Mouse (Mus musculus): Measurements from ENCODE around the gene Spata21. TPM values are rescaled to one million over a fixed set of nuclear protein-coding genes. Genes with fewer than 3 reads are reported as not detected.

Spata21 gene
- total and polyA plus RNA-seq, 3 experiments = not detected

DNA sequence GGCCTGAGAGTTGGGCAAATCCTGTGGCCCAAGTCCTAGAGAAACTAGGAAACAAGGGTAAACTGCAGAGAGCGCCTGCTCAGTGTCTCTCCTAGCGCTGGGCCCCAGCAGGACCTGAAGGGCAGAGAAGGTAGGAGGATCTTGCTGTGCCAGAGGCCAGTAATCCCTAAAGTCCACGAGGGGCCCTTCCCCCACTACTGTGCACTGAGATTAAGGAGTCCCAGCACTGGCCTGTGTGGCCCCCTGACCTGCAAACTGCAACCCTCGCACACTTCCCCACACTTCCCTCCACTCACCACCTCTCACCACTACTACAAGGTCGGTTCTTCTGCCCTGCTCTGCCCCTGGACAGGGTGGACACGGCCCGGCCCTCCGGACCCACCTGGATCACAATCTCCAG, 35.0 kb upstream of the Spata21 start:
- ATAC-seq (ENCODE audit: extremely low read depth, insufficient number of reproducible peaks, low FRiP score, poor library complexity, severe bottlenecking) (no peak), DNase-seq (ENCODE audit: low spot score) (no peak)
- Histone ChIP-seq H3K9me3 (replicated peaks) (no peaks in the 10 kb centered on the region), H3K27me3 (ENCODE audit: insufficient read depth, low read length) (peaks cover 3% of the 10 kb centered on the region; the same call in 1 of the 2 replicates), H3K4me1 (ENCODE audit: insufficient read depth, low read depth, low read length) (0 out of 2 replicates have a peak, but pooled peaks cover 8% of the 10 kb centered on the region), H3K4me3 (ENCODE audit: low read depth, low read length) (no peak overlapping the region), H3K36me3 (replicated peaks) (peaks cover 11% of the 10 kb centered on the region)
- TF ChIP-seq CTCF (IDR thresholded peaks at IDR 0.05; ENCODE audit: low read depth, low read length) (no peak), GATA1 (IDR thresholded peaks at IDR 0.05; ENCODE audit: borderline replicate concordance, low read length) (no peak), TAL1 (conservative IDR thresholded peaks at IDR 0.05; ENCODE audit: low read depth, low read length) (no peak), POLR2AphosphoS5 (IDR thresholded peaks at IDR 0.05; ENCODE audit: insufficient replicate concordance, low read depth, low read length) (no peak), GATA2 (IDR thresholded peaks at IDR 0.05; ENCODE audit: borderline replicate concordance, low read depth, low read length) (no peak)

DNA sequence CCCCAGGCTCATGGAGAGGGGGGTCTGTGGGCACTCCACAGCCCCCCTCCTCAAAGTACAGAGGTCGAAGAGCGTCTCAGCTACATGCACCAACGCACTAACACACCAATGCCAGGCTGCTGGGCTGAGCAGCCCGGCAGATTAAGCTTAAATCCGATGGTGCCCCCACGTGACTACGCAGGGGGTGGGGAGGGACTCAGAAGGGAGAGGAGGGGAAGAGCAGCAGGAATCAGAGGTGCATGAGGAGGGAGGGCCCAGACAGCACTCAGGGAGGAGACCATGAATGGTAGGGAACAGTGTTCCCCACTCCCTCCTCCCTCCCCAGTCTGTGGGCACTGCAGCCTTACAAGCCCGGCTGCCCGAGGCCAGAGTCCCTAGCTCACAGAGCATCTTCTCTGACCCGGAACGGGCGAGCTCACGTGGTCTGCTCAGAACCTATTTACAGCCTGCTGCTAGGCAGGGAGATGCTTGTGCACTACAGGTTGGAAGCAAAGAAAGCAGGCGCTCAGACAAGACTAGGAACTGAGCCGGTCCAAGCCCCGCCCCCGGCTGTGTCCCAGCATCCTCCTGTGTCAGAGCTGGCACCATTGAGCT, 34.5 kb upstream of the Spata21 start:
- H3K36me3 ChIP-seq (replicated peaks) = peaks cover 10% of the 10 kb centered on the region
- no peak for TF ChIP-seq GATA2 (IDR thresholded peaks at IDR 0.05; ENCODE audit: borderline replicate concordance, low read depth, low read length)
- no peak for TF ChIP-seq TAL1 (conservative IDR thresholded peaks at IDR 0.05; ENCODE audit: low read depth, low read length)
- no peak for TF ChIP-seq CTCF (IDR thresholded peaks at IDR 0.05; ENCODE audit: low read depth, low read length)
- TF ChIP-seq POLR2AphosphoS5 (IDR thresholded peaks at IDR 0.05; ENCODE audit: insufficient replicate concordance, low read depth, low read length) = no peak
- TF ChIP-seq GATA1 (IDR thresholded peaks at IDR 0.05; ENCODE audit: borderline replicate concordance, low read length) = no peak
- H3K27me3 ChIP-seq (ENCODE audit: insufficient read depth, low read length) = peaks cover 3% of the 10 kb centered on the region; the same call in 1 of the 2 replicates
- H3K4me1 ChIP-seq (ENCODE audit: insufficient read depth, low read depth, low read length) = 0 out of 2 replicates have a peak, but pooled peaks cover 7% of the 10 kb centered on the region
- no peak for ATAC-seq (ENCODE audit: extremely low read depth, insufficient number of reproducible peaks, low FRiP score, poor library complexity, severe bottlenecking)
- no peaks in the 10 kb centered on the region for H3K9me3 ChIP-seq (replicated peaks)
- no peak overlapping the region for H3K4me3 ChIP-seq (ENCODE audit: low read depth, low read length)
- DNase-seq (ENCODE audit: low spot score) = no peak

DNA sequence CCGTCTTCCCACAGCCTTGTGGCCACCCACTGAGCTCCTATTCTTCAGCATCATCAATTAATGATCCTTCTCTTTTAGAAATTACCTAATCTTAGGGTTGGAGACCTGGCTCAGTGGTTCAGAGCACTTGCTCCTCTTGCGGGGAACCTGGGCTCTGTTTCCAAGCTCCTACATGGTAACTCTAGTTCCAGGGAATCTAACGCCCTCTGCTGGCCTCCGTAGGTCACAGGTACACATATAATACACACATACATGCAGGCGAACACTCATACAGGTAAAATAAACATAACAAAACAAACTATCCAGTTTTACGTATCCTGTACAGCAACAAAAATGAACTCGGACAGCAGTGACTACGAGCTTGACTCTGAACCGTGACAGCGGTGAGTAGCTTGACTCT, 31.2 kb upstream of the Spata21 start:
- ATAC-seq (ENCODE audit: extremely low read depth, insufficient number of reproducible peaks, low FRiP score, poor library complexity, severe bottlenecking) (no peak), DNase-seq (ENCODE audit: low spot score) (no peak)
- Histone ChIP-seq H3K9me3 (replicated peaks) (no peaks in the 10 kb centered on the region), H3K4me3 (ENCODE audit: low read depth, low read length) (no peak overlapping the region), H3K27me3 (ENCODE audit: insufficient read depth, low read length) (no peaks in the 10 kb centered on the region; the same call in 1 of the 2 replicates), H3K4me1 (ENCODE audit: insufficient read depth, low read depth, low read length) (peaks cover 16% of the 10 kb centered on the region), H3K36me3 (replicated peaks) (peaks cover 7% of the 10 kb centered on the region)
- TF ChIP-seq CTCF (IDR thresholded peaks at IDR 0.05; ENCODE audit: low read depth, low read length) = no peak
- no peak for TF ChIP-seq POLR2AphosphoS5 (IDR thresholded peaks at IDR 0.05; ENCODE audit: insufficient replicate concordance, low read depth, low read length)
- TF ChIP-seq GATA2 (IDR thresholded peaks at IDR 0.05; ENCODE audit: borderline replicate concordance, low read depth, low read length) = no peak
- no peak for TF ChIP-seq TAL1 (conservative IDR thresholded peaks at IDR 0.05; ENCODE audit: low read depth, low read length)
- TF ChIP-seq GATA1 (IDR thresholded peaks at IDR 0.05; ENCODE audit: borderline replicate concordance, low read length) = no peak

DNA sequence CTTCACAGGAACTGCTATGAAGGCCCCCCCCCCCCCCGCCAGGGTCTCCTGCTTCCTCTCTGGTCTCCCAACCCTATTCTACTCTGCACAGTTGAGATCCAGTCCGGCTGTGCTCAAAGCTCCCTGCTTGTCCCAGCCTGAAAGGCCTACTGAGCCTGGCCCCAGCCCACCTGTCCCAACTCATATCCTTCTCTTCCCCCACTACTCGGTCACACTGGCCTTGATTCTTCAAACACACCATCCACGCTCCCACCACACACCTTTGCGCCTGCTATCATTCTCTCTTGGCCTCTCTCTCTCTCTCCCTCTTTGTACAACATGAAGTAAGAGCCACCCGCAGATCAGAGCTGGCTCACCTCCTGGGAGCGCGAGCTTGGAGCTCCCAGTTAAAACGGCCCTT, 29.3 kb upstream of the Spata21 start:
- TF ChIP-seq POLR2AphosphoS5 (IDR thresholded peaks at IDR 0.05; ENCODE audit: insufficient replicate concordance, low read depth, low read length) (no peak), GATA1 (IDR thresholded peaks at IDR 0.05; ENCODE audit: borderline replicate concordance, low read length) (no peak), TAL1 (conservative IDR thresholded peaks at IDR 0.05; ENCODE audit: low read depth, low read length) (no peak), CTCF (IDR thresholded peaks at IDR 0.05; ENCODE audit: low read depth, low read length) (no peak), GATA2 (IDR thresholded peaks at IDR 0.05; ENCODE audit: borderline replicate concordance, low read depth, low read length) (no peak)
- peaks cover 16% of the 10 kb centered on the region for H3K4me1 ChIP-seq (ENCODE audit: insufficient read depth, low read depth, low read length)
- no peak overlapping the region for H3K4me3 ChIP-seq (ENCODE audit: low read depth, low read length)
- no peak for ATAC-seq (ENCODE audit: extremely low read depth, insufficient number of reproducible peaks, low FRiP score, poor library complexity, severe bottlenecking)
- H3K36me3 ChIP-seq (replicated peaks) = peaks cover 4% of the 10 kb centered on the region
- no peaks in the 10 kb centered on the region for H3K27me3 ChIP-seq (ENCODE audit: insufficient read depth, low read length)
- H3K9me3 ChIP-seq (replicated peaks) = no peaks in the 10 kb centered on the region
- no peak for DNase-seq (ENCODE audit: low spot score)

DNA sequence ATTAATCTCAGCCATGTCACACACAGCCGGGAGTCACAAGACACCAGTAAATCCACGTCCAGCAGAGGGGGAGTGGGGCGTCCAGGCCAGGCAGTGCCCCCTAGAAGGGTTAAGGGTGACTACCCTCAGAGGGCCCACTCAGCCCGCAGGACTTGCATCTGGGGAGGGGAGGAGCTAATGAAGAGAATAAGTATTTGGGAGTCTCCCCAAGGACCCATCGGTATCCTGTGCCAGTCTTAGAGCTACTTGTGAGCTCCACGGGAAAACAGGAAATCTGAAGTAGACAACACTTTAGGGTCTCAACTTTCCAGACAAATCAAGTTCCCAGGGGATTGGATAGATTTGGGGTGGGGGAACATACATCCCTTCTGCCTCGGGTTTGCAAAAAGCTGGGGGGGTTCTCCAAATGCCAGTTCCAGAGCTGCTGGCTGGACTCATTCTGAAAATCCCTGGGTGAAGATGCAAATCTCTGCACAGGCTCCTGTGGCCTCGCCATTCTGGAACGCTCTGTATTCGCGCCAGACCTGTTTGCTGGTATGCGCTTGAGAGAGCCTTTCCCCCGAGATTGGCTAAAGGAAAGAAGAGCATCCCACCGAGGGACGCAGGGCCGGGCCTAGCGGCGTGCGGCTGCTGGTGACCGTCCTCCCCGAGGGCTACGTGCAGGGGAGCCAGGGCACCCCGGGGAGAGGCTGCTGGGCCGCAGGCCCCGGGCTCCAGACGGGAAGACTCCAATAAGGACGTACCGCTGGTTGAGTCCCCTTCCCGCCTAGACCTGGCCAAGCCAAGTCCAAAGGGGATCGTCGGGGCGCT, 28.3 kb upstream of the Spata21 start:
- H3K4me1 ChIP-seq (ENCODE audit: insufficient read depth, low read depth, low read length) = peaks cover 14% of the 10 kb centered on the region
- no peaks in the 10 kb centered on the region for H3K9me3 ChIP-seq (replicated peaks)
- no peaks in the 10 kb centered on the region for H3K27me3 ChIP-seq (ENCODE audit: insufficient read depth, low read length)
- ATAC-seq (ENCODE audit: extremely low read depth, insufficient number of reproducible peaks, low FRiP score, poor library complexity, severe bottlenecking) = no peak
- peak overlapping the region; percentile 75 for H3K4me3 ChIP-seq (ENCODE audit: low read depth, low read length)
- no peak for TF ChIP-seq TAL1 (conservative IDR thresholded peaks at IDR 0.05; ENCODE audit: low read depth, low read length)
- TF ChIP-seq GATA2 (IDR thresholded peaks at IDR 0.05; ENCODE audit: borderline replicate concordance, low read depth, low read length) = no peak
- H3K36me3 ChIP-seq (replicated peaks) = peaks cover 11% of the 10 kb centered on the region
- no peak for DNase-seq (ENCODE audit: low spot score)

All from G1E (cell line).